Mouse (Mus musculus) WW6 (cell line): ENCODE results near the gene Ndufa3.

Experiments used
- DNase-seq: peaks from one replicate; pipeline ENCODE4 v3.0.0-alpha.2; 2013; ENCODE audit warnings: low read depth, low spot score

Gene Ndufa3

GRCm38 (mm10) chr7:3666921-3667391 lies 49.8 kb downstream of the Ndufa3 start:
- no peak for DNase-seq
